Mouse (Mus musculus): ENCODE results near the gene Zfp568.
"Not testable (repeated sequence)": the region's sequence is repeated elsewhere in the genome, so short reads cannot be mapped to it uniquely, and the experiment has no call there.

Gene Zfp568

DNA sequence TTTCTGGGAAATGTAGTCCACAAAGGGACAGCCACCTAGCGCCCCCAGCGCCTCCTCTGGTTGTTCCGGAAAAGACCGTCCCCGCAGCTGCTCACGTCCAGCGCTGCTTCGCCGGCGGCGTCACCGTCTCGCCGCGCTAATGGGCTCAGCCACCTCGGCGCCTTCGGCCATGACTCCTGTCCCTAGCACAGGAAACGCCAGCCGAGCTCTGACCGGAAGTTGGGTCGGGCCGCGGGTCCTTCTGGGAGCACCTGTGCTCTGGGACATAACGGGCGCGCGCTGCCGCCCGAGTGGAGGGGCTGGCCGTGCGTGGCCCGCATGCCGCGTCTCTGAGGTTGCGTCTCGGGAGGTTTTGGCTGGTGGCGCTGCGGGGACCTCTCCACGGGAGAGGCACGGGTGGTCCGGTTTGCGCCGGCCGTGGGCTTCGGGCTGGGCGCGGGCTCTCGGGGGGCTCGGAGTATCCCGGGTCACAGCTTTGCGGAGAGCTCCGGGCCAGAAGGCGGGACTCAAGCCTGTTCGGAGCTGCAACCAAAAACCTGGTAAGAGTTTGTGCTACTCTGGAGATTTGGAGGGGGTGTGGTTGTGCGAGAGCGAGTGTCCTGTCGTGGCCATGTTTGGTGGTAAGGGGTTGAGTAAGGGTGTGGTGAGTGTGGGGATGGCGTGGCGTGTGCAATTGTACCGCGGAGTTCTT is at the start of gene Zfp568:
Gene Zfp568 (plus strand): TSS at position 266 of the 691 bp plus-strand sequence.
- DNase-seq (ENCODE audit: low spot score in 2 of 2), result peak; percentile 78 to 85

GRCm38 (mm10) chr7:29938856-29939255 is 44.9 kb upstream of the Zfp568 start:
- no peak for DNase-seq (ENCODE audit: low spot score in 2 of 2)

DNA sequence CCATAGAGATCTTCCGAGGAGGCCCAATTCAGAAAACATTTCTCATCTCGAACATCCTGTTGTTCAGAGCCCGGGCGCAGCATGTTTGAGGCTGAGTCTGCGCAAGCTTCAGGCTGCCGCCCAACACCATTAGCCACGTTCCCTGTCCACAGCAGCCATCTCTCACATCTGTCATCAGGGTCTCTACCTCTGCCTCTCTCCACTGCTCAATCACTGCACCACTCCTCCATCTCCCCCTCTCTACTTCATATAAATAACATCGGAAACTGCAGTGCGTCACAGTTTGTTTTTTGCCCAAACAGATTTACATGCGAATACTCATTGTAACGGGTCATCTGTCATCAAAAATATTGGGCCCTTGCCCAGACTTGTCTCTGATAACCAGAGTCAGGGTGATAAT is 42.7 kb upstream of the Zfp568 start:
- no peak for DNase-seq (ENCODE audit: low spot score in 2 of 2)

DNA sequence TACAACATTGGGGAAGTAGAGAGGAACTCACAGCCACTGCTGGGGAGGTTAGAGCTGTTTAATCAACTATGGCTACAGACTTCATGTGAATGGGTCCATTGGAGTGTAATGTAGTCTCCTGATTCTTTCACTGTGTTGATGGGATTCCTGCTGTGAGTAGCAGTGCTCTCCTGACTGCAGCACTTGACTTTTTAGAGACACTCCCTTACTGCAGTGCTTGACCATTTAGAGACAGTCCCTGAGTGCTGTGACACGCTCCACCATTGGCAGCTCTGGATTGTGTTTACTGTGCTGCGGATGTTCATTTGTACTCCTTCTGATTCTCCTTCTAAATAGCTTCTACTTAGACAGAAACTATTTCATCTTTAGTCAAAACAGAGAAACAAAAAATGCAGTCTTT is 41.0 kb upstream of the Zfp568 start:
- no peak for DNase-seq (ENCODE audit: low spot score in 2 of 2)

GRCm38 (mm10) chr7:29943720-29944119 is 40.0 kb upstream of the Zfp568 start:
- DNase-seq (ENCODE audit: low spot score in 2 of 2), result no peak

GRCm38 (mm10) chr7:29944201-29944600 is 39.6 kb upstream of the Zfp568 start:
- DNase-seq (ENCODE audit: low spot score in 2 of 2), result no peak

GRCm38 (mm10) chr7:29953086-29953485 is 30.7 kb upstream of the Zfp568 start:
- no peak for DNase-seq (ENCODE audit: low spot score in 2 of 2)

GRCm38 (mm10) chr7:29953513-29954401 is 30.0 kb upstream of the Zfp568 start, which contains the start of gene Zfp74:
TSS of gene Zfp74 (minus strand) at chr7:29954089.
- DNase-seq (ENCODE audit: low spot score in 2 of 2), result peak; percentile 62 to 74

DNA sequence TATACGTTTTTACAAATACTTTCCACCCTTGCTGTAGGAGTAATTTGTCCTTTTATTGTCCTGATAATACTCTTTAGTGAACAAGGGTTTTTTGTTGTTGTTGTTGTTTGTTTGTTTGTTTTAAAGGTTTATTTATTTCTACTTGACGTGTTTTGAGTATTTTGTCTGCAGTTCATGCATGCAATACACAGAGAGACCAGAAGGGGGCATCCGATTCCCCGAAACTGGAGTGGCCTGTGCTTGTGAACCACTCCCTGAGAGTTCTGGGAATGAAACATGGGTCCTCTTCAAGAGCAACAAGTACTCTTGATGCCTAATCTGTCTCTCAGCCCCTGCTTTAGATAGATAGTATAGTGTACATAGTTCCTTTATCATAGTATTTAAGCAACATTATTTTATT is 29.0 kb upstream of the Zfp568 start:
- no peak for DNase-seq (ENCODE audit: low spot score in 2 of 2)

DNA sequence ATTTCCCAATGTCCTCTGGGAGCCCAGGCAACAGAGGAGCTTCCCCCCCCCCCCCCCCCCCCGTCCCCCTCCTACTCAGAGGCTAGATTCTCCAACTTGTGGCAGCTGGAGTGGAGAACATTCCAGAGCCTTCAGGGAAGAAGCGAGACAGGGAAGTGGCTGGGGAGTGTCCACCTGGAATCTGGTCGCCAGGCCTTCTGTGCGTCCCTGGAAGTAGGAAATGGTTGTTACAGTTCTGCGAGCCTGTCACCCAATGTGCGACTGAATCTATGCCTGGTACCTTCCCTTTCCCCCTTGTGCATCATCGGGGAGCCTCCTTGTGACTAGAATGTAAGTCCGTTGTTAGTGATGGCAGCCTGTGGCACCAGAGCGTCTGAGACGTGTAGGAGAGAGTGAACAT is 27.5 kb upstream of the Zfp568 start:
- DNase-seq (ENCODE audit: low spot score in 2 of 2), result no peak

- no peak for DNase-seq (ENCODE audit: low spot score in 2 of 2)
These were observed 25.5 kb upstream of the Zfp568 start for GRCm38 (mm10) chr7:29958125-29958724.

GRCm38 (mm10) chr7:29959004-29959403 is 24.8 kb upstream of the Zfp568 start:
- no peak for DNase-seq (ENCODE audit: low spot score in 2 of 2)

- DNase-seq (ENCODE audit: low spot score in 2 of 2), result not testable (repeated sequence)
These were observed 18.5 kb upstream of the Zfp568 start for GRCm38 (mm10) chr7:29965115-29965810.

DNA sequence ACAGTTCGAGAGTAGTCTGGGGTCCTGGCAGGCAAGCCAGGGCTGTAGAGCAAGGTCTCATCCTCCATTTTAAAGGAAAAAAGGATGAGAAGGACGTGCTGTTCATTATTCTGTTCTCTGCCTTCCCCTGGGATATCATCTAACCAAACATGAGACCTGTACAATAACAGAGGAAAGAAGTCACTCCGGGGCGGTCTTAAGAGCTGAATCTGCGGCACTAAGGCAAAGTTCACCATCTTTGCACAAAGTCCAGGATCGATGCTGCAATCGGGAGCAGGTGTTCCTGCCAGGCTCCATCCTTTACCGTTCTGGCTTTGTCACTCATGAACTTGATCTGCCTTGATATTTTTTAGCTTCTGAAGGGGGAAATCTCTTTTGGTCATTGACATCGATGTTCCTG is 13.1 kb upstream of the Zfp568 start:
- no peak for DNase-seq (ENCODE audit: low spot score in 2 of 2)

- DNase-seq (ENCODE audit: low spot score in 2 of 2), result no peak
These were observed 3.0 kb upstream of the Zfp568 start for GRCm38 (mm10) chr7:29980761-29981160.

DNA sequence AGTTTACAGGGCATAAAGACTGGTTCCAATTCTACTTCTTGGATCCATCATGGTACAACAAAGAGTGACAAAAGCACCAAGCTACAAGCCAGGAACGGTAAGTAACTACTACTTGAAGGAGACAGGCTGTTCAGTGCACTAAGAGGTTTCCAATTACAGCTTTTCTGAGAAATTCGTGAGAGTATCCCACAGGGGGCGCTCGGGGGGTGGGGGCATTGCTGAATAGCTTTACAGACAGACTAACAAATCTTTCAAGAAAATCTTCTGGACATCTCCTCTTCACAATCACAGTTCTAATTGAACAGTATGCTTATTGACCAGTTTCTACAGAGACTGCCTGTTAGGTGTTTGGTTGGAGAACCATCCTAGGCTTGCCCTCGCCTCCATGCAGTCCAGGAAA is 2.3 kb upstream of the Zfp568 start:
- DNase-seq (ENCODE audit: low spot score in 2 of 2), result no peak

DNA sequence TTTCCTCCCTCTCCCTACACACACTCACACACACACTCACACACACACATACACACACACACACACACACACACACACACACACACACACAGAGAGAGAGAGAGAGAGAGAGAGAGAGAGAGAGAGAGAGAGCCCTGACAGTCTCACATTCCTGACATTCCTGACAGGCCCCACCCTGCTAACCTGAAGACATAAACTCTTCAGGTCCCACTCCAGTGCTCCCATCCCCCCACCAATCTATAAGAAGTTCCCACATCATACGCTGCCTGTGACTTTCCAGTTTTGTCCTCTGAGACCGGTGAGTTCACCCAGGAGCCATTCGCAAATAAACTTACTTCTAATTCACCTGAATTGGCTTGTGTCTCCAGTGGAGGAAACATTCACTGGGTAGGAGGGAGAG is 1.9 kb upstream of the Zfp568 start:
- DNase-seq (ENCODE audit: low spot score in 2 of 2), result no peak

DNA sequence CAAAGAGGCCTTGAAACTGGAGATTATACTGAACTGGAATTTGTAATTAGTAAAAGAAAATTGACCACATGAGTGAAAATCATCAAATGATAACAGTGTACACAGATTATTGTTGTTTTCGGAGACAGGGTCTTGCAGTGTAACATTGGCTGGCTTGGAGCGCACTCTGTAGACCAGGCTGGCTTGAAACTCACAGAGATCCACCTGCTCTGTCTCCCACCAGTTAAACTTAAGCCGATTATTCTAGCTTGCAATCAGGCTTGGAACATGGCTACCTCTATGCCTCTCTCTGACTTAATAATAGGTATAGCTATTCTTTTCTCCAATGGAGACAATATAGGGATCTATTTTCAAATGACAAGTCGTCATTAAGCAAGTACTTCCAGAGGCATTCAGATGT is 1.4 kb upstream of the Zfp568 start:
- DNase-seq (ENCODE audit: low spot score in 2 of 2), result no peak

- peak in 1 of 2 experiments; percentile 6 for DNase-seq (ENCODE audit: low spot score in 2 of 2)
These were observed 824 bp upstream of the Zfp568 start for GRCm38 (mm10) chr7:29982931-29983330.

DNA sequence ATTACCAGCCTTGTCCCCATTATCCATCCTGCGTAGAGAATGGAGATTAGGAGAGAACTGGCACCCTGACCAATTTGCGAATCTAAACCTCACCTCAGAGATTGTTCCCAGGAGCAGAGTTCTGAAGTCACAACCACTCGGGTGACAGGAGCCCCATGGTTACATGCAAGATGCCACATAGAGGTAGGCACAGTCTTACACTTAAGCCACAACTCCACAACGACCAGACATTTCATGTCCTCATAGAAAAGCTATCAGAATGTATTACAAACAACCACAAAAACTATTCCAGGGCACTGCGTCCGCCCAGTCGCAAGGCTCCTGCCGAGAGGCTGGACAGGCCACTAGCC is 440 bp upstream of the Zfp568 start:
- DNase-seq (ENCODE audit: low spot score in 2 of 2), result no peak

DNA sequence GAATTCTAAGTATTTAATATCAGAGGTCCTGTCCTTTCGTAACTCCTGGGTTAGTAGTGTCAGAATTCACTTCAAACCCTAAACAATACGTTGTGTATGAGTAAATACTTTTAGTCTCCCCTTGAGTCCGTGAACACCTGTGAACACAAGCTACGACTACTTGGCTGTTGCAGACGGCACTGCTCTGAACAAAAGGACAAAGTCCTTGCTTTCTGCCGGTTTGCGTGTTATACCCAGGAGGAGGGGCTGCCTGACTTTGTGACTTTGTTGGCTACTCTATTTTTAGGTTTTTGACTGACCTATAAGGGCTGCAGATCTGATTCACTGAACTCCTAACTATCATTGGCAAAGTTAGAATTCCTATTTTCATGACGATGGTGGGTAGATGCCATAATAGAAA is 2.3 kb downstream of the Zfp568 start:
- no peak for DNase-seq (ENCODE audit: low spot score in 2 of 2)

- no peak for DNase-seq (ENCODE audit: low spot score in 2 of 2)
These were observed 3.8 kb downstream of the Zfp568 start for GRCm38 (mm10) chr7:29987551-29987950.
